ENCODE assay signal across 8 mouse cellular contexts in the genomic region with DNA sequence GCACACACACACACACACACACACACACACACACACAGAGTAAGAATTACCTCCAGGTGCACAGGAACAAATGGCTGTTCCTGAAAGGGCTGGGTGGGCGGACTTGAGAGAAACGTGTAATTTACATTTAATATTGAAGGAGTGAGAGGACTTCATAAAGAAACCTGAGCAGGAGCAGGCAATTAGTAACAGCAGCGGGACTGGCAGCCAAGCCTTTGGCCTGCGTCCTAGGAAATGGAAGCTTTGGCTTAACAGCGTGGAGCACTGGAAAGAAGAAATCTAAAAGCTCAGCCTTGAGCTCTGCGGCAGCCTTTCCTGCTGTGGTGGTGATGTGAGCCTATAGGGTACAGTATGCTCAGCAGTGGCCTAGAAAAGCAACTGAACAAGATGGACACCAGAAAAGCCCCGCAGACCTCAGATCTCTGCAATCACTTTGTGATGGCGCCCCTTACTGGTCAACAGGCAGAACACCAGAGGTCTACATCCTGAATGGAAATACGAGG.
DNase-seq lines count a peak whose midpoint lies in the region; ATAC-seq lines count a peak whose summit lies in the region.

No protein-coding gene starts in this region.

- ATAC-seq in forebrain, embryonic 14.5 days, result peak; percentile 84
- peak; percentile 72; the same call in 1 of the 2 replicates for ATAC-seq in limb, embryonic 15.5 days (ENCODE audit: insufficient number of reproducible peaks, low FRiP score, low TSS enrichment, low read depth)

- no peaks in the 10 kb centered on the region for H3K36me3 ChIP-seq in forebrain, embryonic 14.5 days (ENCODE audit: control insufficient read depth, insufficient read depth, low read length)
- no peaks in the 10 kb centered on the region for H3K36me3 ChIP-seq in limb, embryonic 15.5 days

- peaks cover 21% of the 10 kb centered on the region for H3K4me1 ChIP-seq in forebrain, embryonic 14.5 days (ENCODE audit: control insufficient read depth, insufficient read depth, low read length)
- no peaks in the 10 kb centered on the region for H3K4me1 ChIP-seq in limb, embryonic 15.5 days

- H3K4me3 ChIP-seq in forebrain, embryonic 14.5 days (ENCODE audit: low read depth, low read length), result peak overlapping the region; percentile 10; the same call in 1 of the 2 replicates
- no peak overlapping the region for H3K4me3 ChIP-seq in limb, embryonic 15.5 days

- peaks cover 7% of the 10 kb centered on the region; the same call in 1 of the 2 replicates for H3K27me3 ChIP-seq in forebrain, embryonic 14.5 days (replicated peaks; ENCODE audit: control insufficient read depth, insufficient read depth, low read length)
- H3K27me3 ChIP-seq in limb, embryonic 15.5 days, result no peaks in the 10 kb centered on the region

- H3K27ac ChIP-seq in forebrain, embryonic 14.5 days (ENCODE audit: low read depth, low read length), result peak overlapping the region; percentile 78
- no peak overlapping the region; the same call in 1 of the 2 replicates for H3K27ac ChIP-seq in limb, embryonic 15.5 days

- DNase-seq in adrenal gland, adult 2 months, result peak; percentile 17
- no peak for DNase-seq in adrenal gland, postnatal 4 days (ENCODE audit: low spot score in 2 of 2)
- DNase-seq in cerebellum, adult 18-20 months, result peak; percentile 75 to 78
- peak; percentile 90 for DNase-seq in forebrain, embryonic 14.5 days (ENCODE audit: low spot score)
- peak; percentile 47 for DNase-seq in kidney, postnatal 10 days
- DNase-seq in right cerebral cortex, adult 2 months (ENCODE audit: low spot score in 2 of 2), result peak; percentile 59 to 63
- no peak for DNase-seq in adipocyte (ENCODE audit: low spot score)

- no peaks in the 10 kb centered on the region for H3K9me3 ChIP-seq in forebrain, embryonic 14.5 days (replicated peaks; ENCODE audit: control insufficient read depth, low read length)
- no peaks in the 10 kb centered on the region for H3K9me3 ChIP-seq in limb, embryonic 15.5 days

- H3K9ac ChIP-seq in forebrain, embryonic 14.5 days (ENCODE audit: low read length), result no peak overlapping the region
- H3K9ac ChIP-seq in limb, embryonic 15.5 days, result no peak overlapping the region

- peak overlapping the region; percentile 43 for H3K4me2 ChIP-seq in forebrain, embryonic 14.5 days (ENCODE audit: low read length)
- H3K4me2 ChIP-seq in limb, embryonic 15.5 days, result 0 out of 2 replicates have a peak overlapping the region, but pooled peaks have one; percentile 6

- 10% methylated on average over 9 of the region's 9 CpGs for WGBS in forebrain, embryonic 14.5 days
- WGBS in limb, embryonic 15.5 days, result 35% methylated on average over 9 of the region's 9 CpGs

Comparison
In these comparisons a context has a peak if more than half of its experiments do, and no peak if none do; other contexts are left out.
1. DNase-seq: peak in adrenal gland, adult 2 months (single experiment), cerebellum, adult 18-20 months (2 of 2), forebrain, embryonic 14.5 days (single experiment), kidney, postnatal 10 days (single experiment) and right cerebral cortex, adult 2 months (2 of 2); none in adrenal gland, postnatal 4 days (0 of 2) and adipocyte (single experiment).